Mouse (Mus musculus): ENCODE data around the gene Nudcd3.

DNA sequence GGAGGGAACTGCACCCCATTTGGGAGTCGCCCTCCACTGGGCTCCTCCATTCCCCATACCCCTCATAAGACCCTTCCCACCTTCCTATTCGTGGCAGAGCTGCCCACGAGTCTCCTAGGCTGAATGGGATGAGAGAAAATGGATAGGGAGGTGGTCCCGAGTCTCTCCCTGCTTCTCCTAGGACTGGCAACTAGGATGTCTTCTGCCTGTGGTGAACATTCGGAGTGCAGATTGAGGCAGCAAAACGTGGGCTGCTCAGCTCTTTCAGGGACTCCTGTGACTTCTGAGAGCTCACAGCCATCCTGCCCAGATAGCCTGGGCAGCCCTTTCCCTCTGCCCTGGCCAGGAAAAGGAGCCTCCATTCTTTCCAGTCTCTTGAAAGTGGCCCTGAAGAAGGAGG, 134.0 kb downstream of the Nudcd3 start, which contains the start of gene Camk2b:
- TF ChIP-seq POLR2A (IDR thresholded peaks at IDR 0.05; ENCODE audit: low read depth, low read length) (no peak), CTCF (IDR thresholded peaks at IDR 0.05; ENCODE audit: extremely low read depth, insufficient read length, insufficient replicate concordance, low read depth, low read length) (no peak)
